Mouse (Mus musculus) monocyte, adult 5-6 weeks (primary cell): ENCODE measurements around the gene Sem1. TPM values are rescaled to one million over a fixed set of nuclear protein-coding genes. Genes with fewer than 3 reads are reported as not detected.

Experiments
- ATAC-seq: fragments of 153-309, 156-312 bp; replicated peaks from 2 replicates; pipeline ENCODE4 v1.8.0; 2017; ENCODE audit warnings: mild to moderate bottlenecking; ENCODE audit not compliant: low TSS enrichment, insufficient number of reproducible peaks, severe bottlenecking, poor library complexity, low FRiP score
- total RNA-seq: library from RNA; stranded (forward); fragments of 200-1000, 200-491, 200-594 nt; gene quantifications from 3 replicates; pipeline ENCODE4 v1.2.3, GENCODE M21; 2017

Gene Sem1
- total RNA-seq = 158 to 337 TPM (median 282 TPM) in 3 replicates

DNA sequence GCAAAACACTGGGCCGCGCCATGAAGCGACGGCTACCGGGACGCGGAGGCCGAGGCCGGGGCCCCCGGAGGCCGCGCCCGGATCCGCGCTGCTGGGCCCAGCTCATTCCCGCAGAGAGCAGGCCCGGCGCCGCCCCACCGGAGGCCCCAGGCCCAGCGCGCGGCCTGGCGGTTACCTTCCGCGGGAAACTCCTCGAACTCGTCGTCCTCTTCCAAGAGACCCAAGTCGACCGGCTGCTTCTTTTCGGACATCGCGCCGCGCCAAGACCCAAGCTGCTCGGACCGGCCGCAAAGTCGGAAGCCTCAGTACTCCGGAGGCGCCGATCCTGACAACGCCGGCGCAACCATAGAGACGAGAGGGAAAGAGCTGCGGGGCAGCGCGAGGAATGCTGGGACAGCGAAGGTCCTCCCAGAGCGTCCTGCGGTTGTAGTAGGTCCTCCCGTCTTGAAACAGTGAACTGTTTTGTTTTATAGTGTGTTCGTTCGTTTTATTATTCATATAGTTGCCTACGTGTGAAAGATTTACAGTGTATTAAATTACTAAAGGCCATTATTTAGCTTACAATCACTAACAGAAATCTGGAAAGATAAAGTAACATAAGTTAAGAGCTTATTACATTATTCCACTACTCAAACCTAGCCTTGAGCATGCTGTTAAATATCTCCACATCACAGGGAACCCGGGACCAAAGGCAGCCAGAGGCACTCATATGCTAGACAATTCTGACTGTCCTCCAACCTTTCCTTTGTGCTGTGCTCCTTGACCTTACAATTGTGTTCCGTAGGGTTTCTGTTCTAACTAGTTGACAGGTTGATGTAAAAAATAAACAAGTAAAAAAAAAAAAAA lies at the start of gene Sem1:
Gene Sem1, minus strand, starts transcription at position 360 of the 846 bp plus-strand sequence.
- peak; percentile 99 for ATAC-seq

GRCm38 (mm10) chr6:6622846-6623749 lies 44.6 kb upstream of the Sem1 start:
- no peak for ATAC-seq

GRCm38 (mm10) chr6:6603561-6604544 lies 25.4 kb upstream of the Sem1 start:
- no peak for ATAC-seq

GRCm38 (mm10) chr6:6586313-6586712 lies 7.8 kb upstream of the Sem1 start:
- ATAC-seq = no peak

DNA sequence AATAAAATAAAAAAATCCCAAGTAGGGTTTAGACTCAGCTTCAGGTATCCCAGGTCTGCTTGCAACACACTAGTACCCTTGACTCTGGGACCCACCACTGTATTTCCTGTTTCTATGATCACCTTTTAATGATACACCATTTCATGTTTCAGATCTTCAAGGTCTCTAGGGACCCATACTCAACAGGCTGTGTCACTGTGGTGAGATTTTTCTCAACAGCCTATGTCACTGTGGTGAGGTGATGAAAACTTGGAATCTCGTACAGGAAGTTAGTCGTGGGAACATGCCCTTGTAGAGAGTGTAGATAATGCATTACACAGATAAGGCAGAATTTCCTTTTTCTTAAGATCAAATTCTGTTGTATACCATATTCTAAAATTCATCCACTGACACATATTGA lies 3.4 kb upstream of the Sem1 start:
- ATAC-seq = no peak

DNA sequence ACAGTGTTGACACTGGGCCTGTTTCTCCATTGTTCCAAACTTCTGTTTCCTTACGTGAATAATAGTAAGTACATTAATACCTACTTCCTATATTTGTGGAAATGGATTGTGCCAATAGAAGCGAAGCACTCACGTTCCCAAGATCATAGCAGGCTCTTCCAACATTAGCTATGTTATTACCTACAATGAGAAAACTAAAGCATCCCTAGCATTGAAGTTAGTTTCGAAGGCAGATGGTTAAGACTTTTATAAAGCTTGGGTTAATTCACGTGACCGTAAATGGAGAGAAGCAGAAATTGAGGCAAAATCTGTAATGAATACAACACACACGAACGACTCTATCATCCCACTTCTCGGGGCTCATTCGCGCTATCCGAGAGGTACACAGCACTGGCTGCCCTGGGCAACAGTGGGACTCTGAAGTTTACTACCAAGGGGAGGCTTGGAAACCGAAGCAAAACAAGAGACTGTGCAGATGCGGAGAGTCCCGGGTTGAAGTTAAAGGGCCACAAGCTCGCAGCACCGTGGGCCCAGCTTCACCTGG lies 650 bp downstream of the Sem1 start:
- ATAC-seq = peak; percentile 64

DNA sequence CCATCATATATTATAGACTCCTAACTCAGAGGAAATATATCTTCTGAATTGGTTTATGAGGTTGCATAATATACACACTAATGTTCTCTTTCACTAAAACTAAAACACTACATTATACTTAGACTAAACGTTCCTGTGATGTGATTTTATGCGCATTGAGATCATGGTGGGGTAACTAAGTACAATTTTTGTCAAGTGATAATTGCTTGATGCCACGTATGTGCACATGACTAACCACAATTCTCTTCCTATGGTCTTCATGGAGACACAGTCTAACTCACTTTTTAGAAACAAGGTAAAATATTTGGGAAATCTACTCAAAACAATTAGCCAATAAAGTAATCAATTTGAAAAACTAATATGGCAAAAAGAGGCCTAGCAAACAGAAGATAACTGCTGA lies 1.2 kb downstream of the Sem1 start:
- ATAC-seq = no peak

DNA sequence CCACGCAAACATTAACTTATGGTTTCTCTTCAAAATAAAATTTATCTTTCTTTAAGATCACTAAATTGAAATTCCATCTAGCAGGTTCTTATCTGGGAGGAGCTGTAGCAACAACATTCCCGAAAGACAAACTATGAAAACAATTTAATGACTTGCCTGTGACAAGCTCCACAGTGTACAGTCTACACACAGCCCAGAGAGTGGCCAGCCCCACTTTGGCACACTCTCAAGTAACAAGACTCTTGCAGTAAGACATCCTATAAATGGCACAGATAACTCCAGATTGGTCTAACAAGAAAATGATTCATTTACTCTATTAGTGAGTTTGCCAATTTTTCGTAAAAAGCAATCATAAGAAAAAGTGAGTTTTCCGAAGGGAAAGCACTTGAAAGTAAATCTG lies 2.7 kb downstream of the Sem1 start:
- no peak for ATAC-seq

DNA sequence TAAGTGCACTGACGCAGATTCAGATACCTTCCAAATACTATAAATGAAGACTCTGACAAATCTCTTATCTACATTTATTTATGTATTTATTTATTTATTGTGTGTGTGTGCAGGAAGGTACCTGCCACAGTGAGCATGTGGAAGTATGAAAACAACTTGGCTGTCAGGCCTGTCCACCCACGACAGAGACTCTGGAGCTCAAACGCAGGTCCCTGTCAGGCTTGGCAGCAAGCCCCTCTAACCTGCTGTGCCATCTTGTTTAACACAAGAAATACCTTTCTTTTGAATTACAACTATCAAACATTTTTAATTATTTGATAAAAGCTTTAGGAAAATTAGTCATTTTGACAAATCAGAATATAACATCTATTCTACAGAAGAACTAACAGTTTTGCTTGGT lies 10.0 kb downstream of the Sem1 start:
- ATAC-seq = no peak

GRCm38 (mm10) chr6:6563691-6564090 lies 14.8 kb downstream of the Sem1 start:
- no peak for ATAC-seq

DNA sequence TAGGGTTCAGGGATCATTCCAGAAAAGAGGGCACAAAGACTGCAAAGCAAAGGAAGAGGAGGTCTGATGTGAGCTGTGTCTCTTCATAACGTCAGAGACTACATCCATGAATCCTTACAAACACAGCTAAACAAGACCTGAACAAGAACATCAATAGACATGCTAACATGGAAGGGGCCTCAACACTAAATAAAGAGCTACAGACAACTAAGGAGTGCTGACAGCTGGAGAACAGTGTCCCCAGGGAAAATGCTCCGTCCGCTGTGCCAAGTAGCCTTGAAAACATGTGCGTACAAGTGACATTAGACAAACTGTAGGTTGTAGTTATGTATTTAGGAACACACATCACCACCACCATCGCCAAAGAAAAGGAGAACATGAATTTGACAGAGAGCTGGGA lies 15.7 kb downstream of the Sem1 start:
- ATAC-seq = no peak

- no peak for ATAC-seq
Observed at GRCm38 (mm10) chr6:6557647-6558046, 20.8 kb downstream of the Sem1 start.

GRCm38 (mm10) chr6:6552006-6552405 lies 26.5 kb downstream of the Sem1 start:
- no peak for ATAC-seq

- no peak for ATAC-seq
Observed at GRCm38 (mm10) chr6:6547997-6548396, 30.5 kb downstream of the Sem1 start.

DNA sequence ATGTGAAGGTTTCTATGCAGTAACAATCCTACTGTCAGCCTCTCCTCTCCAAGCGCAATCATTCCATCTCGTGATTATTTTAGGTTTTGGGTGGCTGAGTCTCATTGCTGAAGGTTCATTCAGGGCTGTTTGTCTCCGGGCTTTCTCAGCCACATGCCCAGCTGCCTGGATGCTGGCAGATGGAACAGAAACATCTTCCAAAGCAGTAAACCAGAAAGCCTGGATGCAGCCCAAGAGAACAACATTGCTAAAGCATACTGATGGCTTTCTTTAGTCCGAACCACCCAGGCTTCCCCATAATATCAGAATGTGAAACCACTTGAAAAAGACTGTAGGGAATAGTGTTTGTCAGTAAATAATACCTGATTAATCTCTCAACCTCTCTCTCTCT lies 34.2 kb downstream of the Sem1 start:
- no peak for ATAC-seq

DNA sequence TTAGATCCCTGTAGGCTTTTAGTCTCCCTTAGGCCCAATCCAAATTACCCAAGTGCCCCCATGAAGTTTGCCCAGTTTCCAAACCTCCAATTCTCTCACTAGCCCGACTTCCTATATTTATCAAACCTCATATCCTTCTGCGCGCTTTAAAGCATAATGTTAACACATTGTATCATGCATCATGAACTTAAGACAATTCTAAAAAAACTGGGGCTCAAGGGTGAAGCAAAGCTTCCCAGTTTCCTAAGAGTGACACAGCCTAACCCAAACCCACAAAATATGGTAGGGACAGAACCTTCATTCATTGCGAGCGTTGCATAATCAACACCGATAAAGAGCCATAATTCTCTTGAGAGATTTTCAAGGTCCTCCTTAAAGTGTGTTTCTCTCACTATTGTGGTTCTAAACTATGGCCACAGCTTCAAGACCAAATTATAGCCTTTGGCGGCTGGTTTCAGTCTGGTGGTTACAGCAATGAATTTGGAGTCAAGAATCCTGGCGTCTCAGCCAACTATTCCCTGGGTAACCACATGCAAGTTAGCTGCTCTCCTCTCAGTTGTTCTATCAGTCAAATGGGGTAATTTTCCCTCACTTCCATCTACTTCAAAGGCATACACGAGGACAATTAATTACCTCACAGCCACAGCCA lies 34.7 kb downstream of the Sem1 start:
- no peak for ATAC-seq

DNA sequence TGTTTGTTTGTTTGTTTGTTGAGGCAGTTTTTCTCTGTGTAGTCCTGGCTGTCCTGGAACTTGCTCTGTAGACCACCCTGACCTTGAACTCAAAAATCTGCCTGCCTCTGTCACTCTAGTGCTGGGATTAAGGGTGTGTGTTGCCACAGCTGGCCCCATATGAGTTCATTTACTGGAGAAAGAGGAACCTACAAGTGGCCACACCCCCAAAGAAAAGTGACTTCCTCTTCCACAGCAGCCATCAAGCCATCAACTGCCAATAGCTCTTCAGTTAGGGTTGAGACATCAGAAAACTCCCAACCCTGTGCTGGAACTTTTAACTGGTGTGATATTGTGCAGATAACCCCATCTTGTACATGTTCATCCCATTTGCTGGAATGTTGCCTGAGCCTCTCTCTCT lies 36.3 kb downstream of the Sem1 start:
- peak; percentile 99 for ATAC-seq
